Mouse (Mus musculus) myocyte (in vitro differentiated cells): ENCODE results near the gene Arhgap21.

Experiments used
- POLR2A ChIP-seq: IDR thresholded peaks from one replicate; pipeline ENCODE4 v1.6.1; 2011; ENCODE audit warnings: low read depth, mild to moderate bottlenecking, control low read depth, moderate library complexity; ENCODE audit not compliant: insufficient read length
- POLR2AphosphoS2 ChIP-seq: IDR thresholded peaks from one replicate; pipeline ENCODE4 v1.6.1; 2011; ENCODE audit warnings: low read depth, control low read depth; ENCODE audit not compliant: insufficient read length
- REST ChIP-seq: IDR thresholded peaks from one replicate; pipeline ENCODE4 v1.6.1; 2011; ENCODE audit warnings: mild to moderate bottlenecking, control low read depth, moderate library complexity; ENCODE audit not compliant: insufficient read depth, insufficient read length

- TF ChIP-seq POLR2A (no peak), REST (no peak), POLR2AphosphoS2 (no peak)
Observed at GRCm38 (mm10) chr2:20945596-20945995, 23.1 kb downstream of the Arhgap21 start.
